Mouse (Mus musculus): ENCODE measurements around the gene Clec4n.
"Not testable (repeated sequence)": the region's sequence is repeated elsewhere in the genome, so short reads cannot be mapped to it uniquely, and the experiment has no call there.

Clec4n gene

DNA sequence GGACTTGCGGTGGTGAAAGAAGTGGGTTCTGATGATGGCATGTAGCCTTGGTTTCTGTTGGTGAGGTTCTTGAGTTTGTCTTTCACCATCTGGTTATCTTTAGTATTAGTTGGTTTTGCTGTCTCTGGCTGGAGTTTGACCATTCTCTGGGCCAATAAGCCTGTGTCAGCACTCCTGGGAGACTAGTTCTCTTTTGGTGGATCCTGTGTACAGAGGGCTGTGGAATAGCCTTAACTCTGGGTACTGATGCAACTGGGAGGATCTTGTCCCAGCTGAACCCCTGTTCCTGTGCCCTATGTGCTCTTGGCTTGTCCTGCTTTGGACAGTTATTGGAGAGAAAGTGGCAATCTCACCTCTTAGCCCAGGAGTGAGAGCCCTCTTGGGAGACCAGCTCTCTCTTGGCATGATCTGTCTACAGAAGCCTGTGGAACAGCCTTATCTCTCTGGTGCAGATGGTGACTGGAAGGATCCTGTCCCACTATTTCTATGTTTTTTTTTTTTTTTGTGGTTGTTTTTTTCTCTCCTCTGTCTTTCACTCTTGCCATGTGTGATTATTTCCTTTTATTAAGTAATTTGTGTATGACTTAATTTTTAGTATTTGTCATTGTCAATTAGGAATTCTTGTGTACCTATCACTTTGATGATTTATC is 63.2 kb downstream of the Clec4n start:
- no peak for DNase-seq

- not testable (repeated sequence) for DNase-seq
Observed at GRCm38 (mm10) chr6:123293509-123293908, 63.9 kb downstream of the Clec4n start.

All from thymus, postnatal 36 days (tissue).